Mouse (Mus musculus): Measurements from ENCODE around the gene Trmt112. TPM values are rescaled to one million over a fixed set of nuclear protein-coding genes. Genes with fewer than 3 reads are reported as not detected.

Gene Trmt112
- polyA plus RNA-seq, 1 experiment from 2014 or later, result 64.4 TPM

DNA sequence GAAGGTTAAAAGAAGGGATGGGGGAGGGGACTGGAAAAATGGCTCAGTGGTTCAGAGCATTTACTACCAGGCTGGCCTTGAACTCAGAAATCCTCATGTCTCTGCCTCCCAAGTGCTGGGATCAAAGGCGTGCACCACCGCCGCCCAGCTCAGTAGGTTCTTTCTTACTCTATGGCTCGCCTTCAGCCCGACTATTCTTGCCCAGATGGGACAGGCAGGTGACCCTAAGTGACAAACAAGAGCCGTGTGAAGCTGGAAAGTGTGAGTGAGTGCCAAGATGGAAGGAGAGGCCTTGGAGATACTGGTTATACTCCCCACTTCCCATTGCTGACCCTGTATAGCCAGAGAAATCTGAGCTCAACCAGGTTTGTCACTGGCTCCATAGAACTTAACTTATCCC lies 34.2 kb downstream of the Trmt112 start:
- DNase-seq (ENCODE audit: low read depth, low spot score) (no peak), ATAC-seq (no peak)
- ChIA-PET CTCF (interaction anchor here (2.4 kb wide), 1 partner anchor 20 kb away, joined by 10 read pairs; no protein-coding TSS in a partner anchor), POLR2A (interaction anchor here (1.3 to 5.0 kb wide), 4 partner anchors 8 to 32 kb away, joined by 3 to 75 read pairs (median 11); no protein-coding TSS in a partner anchor)
- no peak for TF ChIP-seq CTCF (IDR thresholded peaks at IDR 0.05)
- no peaks in the 10 kb centered on the region for H3K27me3 ChIP-seq
- in situ Hi-C loops (cut with MboI; ENCODE audit: low pct_unique_long_range_greater_than_20kb), result no loop called here

DNA sequence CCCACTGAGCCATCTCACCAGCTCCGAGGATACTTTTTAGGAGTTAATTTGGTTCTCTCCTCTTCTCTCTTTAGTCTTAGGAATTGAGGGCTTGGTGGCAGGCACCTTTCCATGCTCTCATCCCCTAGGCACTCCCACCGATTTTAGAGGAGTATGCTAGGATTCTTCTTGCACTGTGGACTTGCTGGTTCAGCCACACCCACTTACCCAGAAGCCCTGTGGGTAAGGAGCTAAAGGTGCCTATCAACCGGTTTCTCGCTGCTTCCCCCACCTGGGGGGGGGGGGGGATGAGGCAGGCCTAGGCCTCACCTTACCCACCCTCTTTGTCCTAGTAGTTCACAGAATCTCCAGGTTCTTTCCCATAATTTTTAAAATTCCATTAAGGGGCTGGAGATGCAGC lies 38.2 kb downstream of the Trmt112 start:
- in situ Hi-C loops (cut with MboI; ENCODE audit: low pct_unique_long_range_greater_than_20kb), result no loop called here
- POLR2A ChIA-PET, result interaction anchor here (1.5 kb wide), 1 partner anchor 26 kb away, joined by 4 read pairs; the partner anchor contains the start of gene Esrra
- no peaks in the 10 kb centered on the region for H3K27me3 ChIP-seq
- no peak for TF ChIP-seq CTCF (IDR thresholded peaks at IDR 0.05)
- CTCF ChIA-PET, result no interaction called here
- DNase-seq (ENCODE audit: low read depth, low spot score) (no peak), ATAC-seq (no peak)

GRCm38 (mm10) chr19:6948186-6948585 lies 38.7 kb downstream of the Trmt112 start:
- POLR2A ChIA-PET, result interaction anchor here (0.7 to 1.5 kb wide), 2 partner anchors 8 to 26 kb away, joined by 3 to 4 read pairs; partner anchors contain the start of gene Esrra
- in situ Hi-C loops (cut with MboI; ENCODE audit: low pct_unique_long_range_greater_than_20kb), result no loop called here
- CTCF ChIA-PET, result interaction anchor here (1.1 kb wide), 1 partner anchor 22 kb away, joined by 3 read pairs; no protein-coding TSS in a partner anchor
- no peaks in the 10 kb centered on the region for H3K27me3 ChIP-seq
- no peak for TF ChIP-seq CTCF (IDR thresholded peaks at IDR 0.05)
- DNase-seq (ENCODE audit: low read depth, low spot score) (no peak), ATAC-seq (no peak)

DNA sequence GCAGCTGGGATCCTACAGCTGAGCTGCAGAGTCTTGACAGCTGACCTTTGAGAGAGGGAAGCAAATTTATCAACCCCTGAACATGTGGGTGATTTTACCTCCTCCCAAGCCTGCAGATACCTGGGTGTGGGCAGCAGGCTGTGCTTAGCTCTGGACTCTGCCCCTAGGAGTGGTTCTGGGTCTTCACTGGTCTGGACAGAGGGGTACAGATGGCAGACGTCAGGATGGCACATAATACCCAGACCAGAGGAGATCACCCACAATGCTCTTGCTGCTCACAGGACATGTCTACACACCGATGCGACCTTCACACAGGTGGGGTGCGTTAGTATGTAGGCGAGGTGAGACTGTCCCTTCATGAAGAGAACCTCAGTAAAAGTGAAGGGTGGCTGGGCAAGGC lies 40.0 kb downstream of the Trmt112 start:
- ATAC-seq, result no peak
- in situ Hi-C loops (cut with MboI; ENCODE audit: low pct_unique_long_range_greater_than_20kb), result no loop called here
- no peak for TF ChIP-seq CTCF (IDR thresholded peaks at IDR 0.05)
- ChIA-PET POLR2A (interaction anchor here (1.3 to 5.0 kb wide), 5 partner anchors 8 to 40 kb away, joined by 4 to 75 read pairs (median 6); partner anchors contain the start of genes Bad, Esrra, Gpr137 and Plcb3), CTCF (interaction anchor here (1.1 to 3.5 kb wide), 2 partner anchors 8 to 29 kb away, joined by 3 to 21 read pairs; partner anchors contain the start of genes Bad and Gpr137)
- no peaks in the 10 kb centered on the region for H3K27me3 ChIP-seq
- DNase-seq (ENCODE audit: low read depth, low spot score), result no peak

- ATAC-seq, result no peak
- POLR2A ChIA-PET, result interaction anchor here (0.7 to 5.0 kb wide), 6 partner anchors 9 to 42 kb away, joined by 3 to 75 read pairs (median 6); partner anchors contain the start of genes Bad, Gpr137, Plcb3 and Ppp1r14b
- H3K27me3 ChIP-seq, result no peaks in the 10 kb centered on the region
- in situ Hi-C loops (cut with MboI; ENCODE audit: low pct_unique_long_range_greater_than_20kb), result no loop called here
- no peak for DNase-seq (ENCODE audit: low read depth, low spot score)
- CTCF ChIA-PET, result interaction anchor here (1.0 to 3.5 kb wide), 6 partner anchors 8 to 30 kb away, joined by 3 to 21 read pairs (median 4); partner anchors contain the start of genes Bad and Gpr137
- no peak for TF ChIP-seq CTCF (IDR thresholded peaks at IDR 0.05)
Observed at GRCm38 (mm10) chr19:6949951-6950350, 40.5 kb downstream of the Trmt112 start.

- no peak for TF ChIP-seq CTCF (IDR thresholded peaks at IDR 0.05)
- POLR2A ChIA-PET, result interaction anchor here (0.7 to 5.0 kb wide), 11 partner anchors 9 to 43 kb away, joined by 3 to 75 read pairs (median 6); partner anchors contain the start of genes Bad, Catsperz, Gpr137 and Plcb3
- ATAC-seq, result peak; percentile 22
- no peak for DNase-seq (ENCODE audit: low read depth, low spot score)
- CTCF ChIA-PET, result interaction anchor here (0.9 to 3.5 kb wide), 8 partner anchors 9 to 32 kb away, joined by 3 to 21 read pairs (median 4); partner anchors contain the start of genes Bad and Gpr137
- H3K27me3 ChIP-seq, result no peaks in the 10 kb centered on the region
- in situ Hi-C loops (cut with MboI; ENCODE audit: low pct_unique_long_range_greater_than_20kb), result no loop called here
Observed at GRCm38 (mm10) chr19:6950613-6951153, 41.2 kb downstream of the Trmt112 start.

DNA sequence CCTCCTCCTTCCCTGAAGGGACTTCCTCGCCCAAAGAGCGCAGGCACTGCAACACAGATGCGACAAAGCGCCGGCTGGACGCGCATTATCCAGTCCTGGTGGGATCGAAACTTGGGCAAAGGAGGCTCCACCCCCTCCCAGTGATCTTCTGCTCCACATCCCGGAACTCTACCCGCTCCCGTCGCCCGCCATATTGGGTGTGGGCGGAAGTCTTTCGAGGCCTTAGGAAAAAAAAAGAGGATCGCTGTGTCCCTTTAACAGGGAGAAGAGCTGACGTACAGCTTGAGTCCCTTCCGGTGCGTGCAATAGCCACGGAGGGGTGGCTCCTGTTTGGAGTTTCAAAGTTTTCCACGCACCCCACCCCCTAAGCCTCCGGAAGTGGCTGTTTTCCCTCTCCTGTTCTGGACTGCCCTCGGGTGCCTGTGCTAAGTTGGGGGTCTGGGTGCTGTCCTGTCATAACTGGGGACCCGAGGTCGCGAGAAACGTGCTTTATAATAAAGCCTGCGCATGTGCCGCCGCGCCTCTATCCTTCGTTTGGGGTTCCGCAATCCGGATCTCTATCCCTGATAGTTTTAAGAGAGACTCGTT lies 42.0 kb downstream of the Trmt112 start:
- CTCF ChIA-PET, result interaction anchor here (0.9 to 3.5 kb wide), 9 partner anchors 10 to 33 kb away, joined by 3 to 21 read pairs (median 7); partner anchors contain the start of genes Bad, Gpr137 and Plcb3

DNA sequence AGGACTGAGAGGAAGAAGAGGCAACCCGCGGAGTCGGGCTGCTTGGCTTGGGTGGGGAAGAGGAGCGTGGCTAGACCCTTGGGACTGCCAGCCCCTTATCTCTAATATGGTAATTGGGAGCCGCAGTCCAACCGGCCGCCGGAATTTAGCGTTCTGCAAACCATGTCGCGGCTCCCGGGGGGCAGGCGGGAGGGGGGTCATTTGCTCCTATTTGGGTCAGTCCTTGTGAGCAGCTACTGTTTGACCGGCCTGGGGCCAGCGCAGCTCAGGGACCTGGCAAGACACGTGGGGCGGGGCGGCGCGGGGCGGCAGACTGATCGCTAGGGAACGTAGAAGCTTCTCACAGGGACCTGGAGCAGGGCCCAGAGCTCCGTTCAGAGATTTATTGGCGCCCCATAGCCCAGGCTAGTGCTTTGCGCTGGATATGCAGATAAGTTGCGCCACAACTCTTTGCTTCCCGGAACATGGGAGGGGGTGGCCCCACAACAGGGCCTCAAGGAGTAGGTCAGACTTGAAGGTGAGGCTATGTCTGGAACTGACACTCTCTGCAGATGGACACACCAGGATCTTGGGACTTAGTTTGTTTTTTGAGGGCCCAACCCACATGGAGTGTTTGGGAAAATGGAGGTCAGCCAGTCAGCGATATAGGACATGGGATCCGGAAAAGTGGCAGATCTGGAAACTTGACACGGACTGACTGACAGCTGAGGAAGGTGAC lies 42.7 kb downstream of the Trmt112 start:
- POLR2A ChIA-PET, result interaction anchor here (1.0 to 5.0 kb wide), 10 partner anchors 7 to 40 kb away, joined by 4 to 75 read pairs (median 6); partner anchors contain the start of genes Bad, Dnajc4, Esrra and Gpr137
- peak; percentile 23 for ATAC-seq

More for the DNA sequence above, 42.0 kb downstream of the Trmt112 start:
- in situ Hi-C loops (cut with MboI; ENCODE audit: low pct_unique_long_range_greater_than_20kb), result no loop called here
- ATAC-seq, result peak; percentile 55
- no peaks in the 10 kb centered on the region for H3K27me3 ChIP-seq
- no peak for TF ChIP-seq CTCF (IDR thresholded peaks at IDR 0.05)
- POLR2A ChIA-PET, result interaction anchor here (1.0 to 5.0 kb wide), 13 partner anchors 8 to 43 kb away, joined by 3 to 75 read pairs (median 6); partner anchors contain the start of genes Bad, Catsperz, Dnajc4 and Esrra
- no peak for DNase-seq (ENCODE audit: low read depth, low spot score)

GRCm38 (mm10) chr19:6952712-6953037 lies 43.2 kb downstream of the Trmt112 start:
- in situ Hi-C loops (cut with MboI; ENCODE audit: low pct_unique_long_range_greater_than_20kb), result no loop called here
- no peaks in the 10 kb centered on the region for H3K27me3 ChIP-seq
- DNase-seq (ENCODE audit: low read depth, low spot score), result no peak
- ChIA-PET POLR2A (interaction anchor here (1.0 to 5.0 kb wide), 8 partner anchors 10 to 39 kb away, joined by 4 to 75 read pairs (median 9); partner anchors contain the start of genes Bad, Dnajc4, Esrra and Gpr137), CTCF (interaction anchor here (0.9 to 3.5 kb wide), 8 partner anchors 10 to 27 kb away, joined by 3 to 21 read pairs (median 8); partner anchors contain the start of genes Bad, Gpr137 and Plcb3)
- no peak for TF ChIP-seq CTCF (IDR thresholded peaks at IDR 0.05)
- no peak for ATAC-seq

More for the DNA sequence above, 42.7 kb downstream of the Trmt112 start:
- TF ChIP-seq CTCF (IDR thresholded peaks at IDR 0.05), result no peak
- H3K27me3 ChIP-seq, result no peaks in the 10 kb centered on the region
- CTCF ChIA-PET, result interaction anchor here (0.9 to 3.5 kb wide), 8 partner anchors 10 to 33 kb away, joined by 3 to 21 read pairs (median 8); partner anchors contain the start of genes Bad, Gpr137 and Plcb3
- in situ Hi-C loops (cut with MboI; ENCODE audit: low pct_unique_long_range_greater_than_20kb), result no loop called here
- DNase-seq (ENCODE audit: low read depth, low spot score), result no peak

Data from Patski (cell line).